Mouse (Mus musculus) CD4-positive naive resting alpha-beta T cell, adult 76 days (primary cell): ENCODE measurements around the gene Cryba4. TPM values are rescaled to one million over a fixed set of nuclear protein-coding genes. Genes with fewer than 3 reads are reported as not detected.

ENCODE experiments used
- total RNA-seq: library from RNA; stranded (reverse); gene quantifications from one replicate; pipeline ENCODE4 v1.2.4, GENCODE M21; 2023

Gene Cryba4
- not detected for total RNA-seq

DNA sequence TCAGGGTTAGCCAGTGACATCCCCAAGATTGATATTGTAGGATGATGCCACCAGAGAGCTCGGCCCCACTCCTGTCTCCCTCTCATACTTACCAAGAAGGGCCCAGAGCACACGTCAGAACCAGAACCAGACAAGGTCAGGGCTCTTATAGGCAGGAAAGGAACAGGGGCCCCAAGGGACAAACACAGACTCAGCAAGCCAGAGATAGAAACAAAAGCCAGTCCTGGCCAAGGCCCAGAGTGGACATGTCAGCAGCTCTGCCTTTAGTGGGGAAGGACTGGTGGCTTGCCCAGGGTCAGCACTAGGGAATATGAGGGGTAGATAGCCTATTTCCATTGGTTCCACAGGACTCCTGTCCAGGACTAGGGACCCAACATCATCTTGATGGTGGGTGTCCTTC is at the start of gene Cryba4:
TSS of gene Cryba4 (minus strand) at position 119 of the 400 bp plus-strand sequence.

DNA sequence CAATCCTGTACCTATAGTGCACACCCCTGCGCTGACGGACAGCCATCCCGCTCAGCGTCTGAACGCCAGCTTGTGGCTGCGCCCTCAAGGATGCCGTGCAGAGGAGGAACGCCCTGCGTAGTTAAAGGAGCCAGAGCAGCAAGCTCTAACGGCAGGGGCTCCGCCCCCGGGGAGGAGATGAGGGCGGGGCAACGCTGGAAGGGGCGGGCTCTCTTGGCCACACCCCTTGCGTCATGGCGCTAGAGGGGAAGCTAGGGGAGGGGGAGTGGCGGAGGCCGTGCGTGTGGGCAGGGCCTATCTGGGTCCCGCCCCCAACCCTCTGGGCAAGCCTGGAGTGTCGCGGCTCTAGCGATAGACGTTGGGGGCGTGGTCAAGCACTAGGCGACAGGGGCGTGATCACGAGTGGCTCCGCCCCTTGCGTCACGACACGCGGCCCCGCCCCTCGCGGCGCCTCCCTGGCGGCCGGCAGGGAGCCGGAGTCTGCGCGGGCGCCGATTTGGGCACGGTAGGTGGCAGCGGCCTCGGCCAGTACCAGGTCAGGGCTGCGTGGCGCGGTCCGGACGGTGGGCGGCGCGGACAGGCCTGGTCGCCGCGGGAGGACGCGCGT is 24.1 kb upstream of the Cryba4 start, which contains the start of gene Tpst2:
TSS of gene Tpst2 (plus strand) at position 425 of the 607 bp plus-strand sequence.

DNA sequence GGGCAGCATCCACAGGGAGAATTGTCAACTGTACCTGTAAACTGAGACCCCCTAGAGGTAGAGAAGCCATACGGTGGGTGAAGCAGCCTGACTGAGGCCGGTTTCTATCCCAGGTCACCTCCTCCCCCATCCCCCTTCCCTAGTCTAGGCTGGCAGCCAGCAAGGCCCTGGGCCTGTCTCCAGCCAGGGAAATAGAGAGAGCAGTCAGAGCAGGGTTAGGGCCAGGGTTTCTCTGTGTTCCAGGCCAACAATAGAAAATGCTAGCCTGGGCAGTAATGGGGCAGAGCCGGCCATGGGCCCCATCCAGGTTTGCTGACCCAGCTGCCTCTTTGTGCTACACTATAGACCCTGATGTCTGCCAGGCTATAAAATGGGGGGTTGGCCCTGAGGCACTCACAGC is 3.1 kb upstream of the Cryba4 start, which contains the start of gene Crybb1:
TSS of gene Crybb1 (plus strand) at position 390 of the 400 bp plus-strand sequence.

Other genes with a start within 250 kb of the Cryba4 start
- not detected for gene Crybb1, start 3.3 kb upstream of the Cryba4 start, total RNA-seq
- gene Tpst2, start 24.2 kb upstream of the Cryba4 start, total RNA-seq = 86.5 TPM
- 59.7 TPM for gene Tfip11, start 73.8 kb upstream of the Cryba4 start, total RNA-seq
- 32.6 TPM for gene Srrd, start 90.5 kb upstream of the Cryba4 start, total RNA-seq
- 22.2 TPM for gene Hps4, start 90.6 kb upstream of the Cryba4 start, total RNA-seq
- not detected for gene Gm6583, start 103.5 kb upstream of the Cryba4 start, total RNA-seq
- gene Asphd2, start 142.3 kb upstream of the Cryba4 start, total RNA-seq = not detected
- gene Gm6588, start 196.9 kb upstream of the Cryba4 start, total RNA-seq = not detected